In the genomic region with DNA sequence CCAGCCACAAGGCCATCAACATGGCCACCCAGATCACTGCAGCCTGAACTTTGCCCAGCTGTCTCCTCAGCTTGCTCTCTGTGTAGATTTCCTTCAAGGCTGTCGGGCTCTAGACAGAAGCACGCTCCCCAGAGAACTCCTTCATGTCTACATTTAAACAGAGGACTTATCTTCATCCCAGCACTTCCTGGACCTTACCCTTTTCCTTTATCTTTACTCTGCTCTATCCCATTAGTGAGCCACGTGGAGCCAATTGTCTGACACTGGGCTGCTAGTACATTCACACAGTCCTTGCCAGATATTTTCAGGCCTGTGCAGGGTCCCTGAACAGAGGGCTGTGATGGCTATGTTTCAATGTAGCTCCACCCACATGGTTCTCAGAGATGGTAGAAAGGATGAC, we compare ENCODE assay signal across 22 mouse cellular contexts.
"Had no signal": no experiment of that assay in that cellular context is flagged by ENCODE, and none has a peak within 500 bp of the region (broad histone marks: within the 10 kb centered on the region; RNA-seq: fewer than 3 reads in every experiment).

No protein-coding gene starts in this region.

- H3K27me3 ChIP-seq: kidney, embryonic 15.5 days; limb, embryonic 12.5 days; limb, embryonic 15.5 days; midbrain, embryonic 13.5 days had no signal

- H3K4me2 ChIP-seq: kidney, embryonic 15.5 days; limb, embryonic 12.5 days; limb, embryonic 15.5 days; liver, embryonic 11.5 days; lung, embryonic 14.5 days; midbrain, embryonic 13.5 days had no signal

- H3K4me3 ChIP-seq: kidney, embryonic 15.5 days; left cerebral cortex, adult 2 months; limb, embryonic 12.5 days; limb, embryonic 15.5 days; midbrain, embryonic 13.5 days had no signal

- H3K27ac ChIP-seq: kidney, embryonic 15.5 days; left cerebral cortex, adult 2 months; limb, embryonic 12.5 days; limb, embryonic 15.5 days; liver, embryonic 14.5 days; macrophage; midbrain, embryonic 13.5 days; stomach, postnatal 0 days had no signal

- H3K4me1 ChIP-seq: kidney, embryonic 15.5 days; limb, embryonic 12.5 days; limb, embryonic 15.5 days had no signal

- ATAC-seq: liver, postnatal 0 days; lung, postnatal 0 days; midbrain, embryonic 13.5 days had no signal

- H3K36me3 ChIP-seq: kidney, embryonic 15.5 days; limb, embryonic 12.5 days; limb, embryonic 15.5 days; midbrain, embryonic 13.5 days had no signal

- H3K9ac ChIP-seq: kidney, embryonic 15.5 days; limb, embryonic 12.5 days; limb, embryonic 15.5 days; liver, embryonic 14.5 days; liver, postnatal 0 days; lung, embryonic 14.5 days; midbrain, embryonic 13.5 days had no signal

- DNase-seq: kidney, postnatal 10 days; kidney, postnatal 36 days; layer of hippocampus, postnatal 36 days; left cerebral cortex, postnatal 4 days; liver, postnatal 0 days; lung, embryonic 14.5 days; right cerebral cortex, adult 18-20 months; right cerebral cortex, postnatal 14 days; right cerebral cortex, postnatal 4 days; thymus, adult 2 months; thymus, postnatal 14 days; thymus, postnatal 4 days had no signal

- H3K9me3 ChIP-seq: kidney, embryonic 15.5 days; limb, embryonic 12.5 days; limb, embryonic 15.5 days; midbrain, embryonic 13.5 days had no signal
